11 mouse cellular contexts compared by ENCODE assay signal in the genomic region with DNA sequence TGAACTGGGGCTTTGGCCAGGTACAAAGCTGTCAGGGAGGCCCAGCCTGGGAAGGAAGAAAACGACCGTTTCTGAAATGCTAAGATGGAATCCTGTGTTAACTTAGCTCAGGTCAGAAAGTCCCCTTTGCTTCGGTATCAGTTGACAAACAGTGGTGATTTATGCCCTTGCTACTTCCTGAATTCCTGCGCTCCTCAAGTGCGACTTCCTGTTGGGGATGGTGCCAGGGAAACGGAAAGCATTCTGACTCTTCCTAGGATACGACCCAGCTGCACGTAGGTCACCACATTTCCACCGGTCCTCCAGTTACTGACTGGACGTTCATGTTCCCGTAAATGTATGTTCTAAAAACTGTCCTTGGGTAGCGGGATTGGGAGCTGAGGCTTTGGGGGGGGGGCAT.
A peak's percentile ranks its signal among the peaks of the same experiment; 100 is the strongest.
DNase-seq lines count a peak whose midpoint lies in the region; ATAC-seq and TF ChIP-seq lines count a peak whose summit lies in the region.
"Had no signal": no experiment of that assay in that cellular context is flagged by ENCODE, and none has a peak within 500 bp of the region (broad histone marks: within the 10 kb centered on the region; RNA-seq: fewer than 3 reads in every experiment).

No protein-coding gene starts in this region.

- peak; percentile 31 for DNase-seq in adrenal gland, postnatal 25 days
- DNase-seq in embryonic facial prominence, embryonic 10.5 days (ENCODE audit: low spot score): no peak
- peak; percentile 90 for DNase-seq in kidney, adult 2 months
- no peak for DNase-seq in right cerebral cortex, adult 2 months (ENCODE audit: low spot score in 2 of 2)
- DNase-seq in layer of hippocampus, postnatal 10 days (ENCODE audit: low spot score in 2 of 2): no peak
- DNase-seq in right cerebral cortex, adult 18-20 months: no peak
- DNase-seq in Muller cell, postnatal 12 days (ENCODE audit: inconsistent ontology term): no peak
- DNase-seq: midbrain, embryonic 14.5 days; thymus, postnatal 4 days had no signal

- H3K36me3 ChIP-seq in embryonic facial prominence, embryonic 10.5 days (replicated peaks): no peaks in the 10 kb centered on the region
- H3K36me3 ChIP-seq in kidney, adult 2 months (ENCODE audit: control insufficient read depth, insufficient read depth, low read length): no peaks in the 10 kb centered on the region
- H3K36me3 ChIP-seq in lung, embryonic 15.5 days: no peaks in the 10 kb centered on the region

- H3K27me3 ChIP-seq in embryonic facial prominence, embryonic 10.5 days (replicated peaks; ENCODE audit: low read depth, poor library complexity, severe bottlenecking): no peaks in the 10 kb centered on the region
- no peaks in the 10 kb centered on the region for H3K27me3 ChIP-seq in kidney, adult 2 months (replicated peaks; ENCODE audit: control insufficient read depth, insufficient read depth, low read length)
- H3K27me3 ChIP-seq in lung, embryonic 15.5 days: no peaks in the 10 kb centered on the region

- ATAC-seq in lung, embryonic 15.5 days (ENCODE audit: borderline replicate concordance, extremely low read depth, low FRiP score, low TSS enrichment): peak; percentile 59
- ATAC-seq: forebrain, embryonic 13.5 days had no signal

- H3K4me1 ChIP-seq in embryonic facial prominence, embryonic 10.5 days: peaks cover 13% of the 10 kb centered on the region; the same call in 1 of the 2 replicates
- H3K4me1 ChIP-seq in kidney, adult 2 months (ENCODE audit: control insufficient read depth, insufficient read depth, low read length): no peaks in the 10 kb centered on the region
- peaks cover 31% of the 10 kb centered on the region; the same call in 1 of the 2 replicates for H3K4me1 ChIP-seq in lung, embryonic 15.5 days

- TF ChIP-seq POLR2A in kidney, adult 2 months (IDR thresholded peaks at IDR 0.05; ENCODE audit: low read depth, low read length): no peak

- WGBS in embryonic facial prominence, embryonic 10.5 days: 65% methylated on average over 12 of the region's 12 CpGs
- WGBS in kidney, adult 2 months: 25% methylated on average over 12 of the region's 12 CpGs
- WGBS in lung, embryonic 15.5 days: 23% methylated on average over 12 of the region's 12 CpGs

- H3K27ac ChIP-seq in embryonic facial prominence, embryonic 10.5 days (replicated peaks): peak overlapping the region; percentile 24; the same call in 1 of the 2 replicates
- H3K27ac ChIP-seq in kidney, adult 2 months (ENCODE audit: insufficient read depth, low read depth, low read length): peak overlapping the region; percentile 37; the same call in 1 of the 2 replicates
- H3K27ac ChIP-seq in lung, embryonic 15.5 days: peak overlapping the region; percentile 48
- H3K27ac ChIP-seq: forebrain, embryonic 13.5 days had no signal

- no peaks in the 10 kb centered on the region for H3K9me3 ChIP-seq in embryonic facial prominence, embryonic 10.5 days
- no peaks in the 10 kb centered on the region for H3K9me3 ChIP-seq in lung, embryonic 15.5 days
- H3K9me3 ChIP-seq: forebrain, embryonic 13.5 days had no signal

- H3K4me2 ChIP-seq in lung, embryonic 15.5 days: no peak overlapping the region; the same call in 1 of the 2 replicates
- H3K4me2 ChIP-seq: forebrain, embryonic 13.5 days had no signal

- H3K4me3 ChIP-seq in embryonic facial prominence, embryonic 10.5 days: no peak overlapping the region
- no peak overlapping the region for H3K4me3 ChIP-seq in kidney, adult 2 months (ENCODE audit: insufficient read depth, low read depth, low read length)
- H3K4me3 ChIP-seq in lung, embryonic 15.5 days: no peak overlapping the region
- H3K4me3 ChIP-seq: forebrain, embryonic 13.5 days had no signal

- no peak for TF ChIP-seq CTCF in kidney, adult 2 months (conservative IDR thresholded peaks at IDR 0.05; ENCODE audit: insufficient read depth, insufficient read length, low read depth, low read length)

- no peak overlapping the region for H3K9ac ChIP-seq in lung, embryonic 15.5 days
- H3K9ac ChIP-seq: forebrain, embryonic 13.5 days had no signal

Comparison
In these comparisons a context has a peak if more than half of its experiments do, and no peak if none do; other contexts are left out.
1. DNase-seq: peak in adrenal gland, postnatal 25 days (single experiment) and kidney, adult 2 months (single experiment); none in embryonic facial prominence, embryonic 10.5 days (single experiment), right cerebral cortex, adult 2 months (0 of 2), layer of hippocampus, postnatal 10 days (0 of 2), right cerebral cortex, adult 18-20 months (single experiment) and Muller cell, postnatal 12 days (single experiment).
2. Peak in every context shown above with its lines, with median percentiles within 50 percentile points of each other: H3K27ac ChIP-seq.